ENCODE assay signal across 12 mouse cellular contexts in the genomic region with DNA sequence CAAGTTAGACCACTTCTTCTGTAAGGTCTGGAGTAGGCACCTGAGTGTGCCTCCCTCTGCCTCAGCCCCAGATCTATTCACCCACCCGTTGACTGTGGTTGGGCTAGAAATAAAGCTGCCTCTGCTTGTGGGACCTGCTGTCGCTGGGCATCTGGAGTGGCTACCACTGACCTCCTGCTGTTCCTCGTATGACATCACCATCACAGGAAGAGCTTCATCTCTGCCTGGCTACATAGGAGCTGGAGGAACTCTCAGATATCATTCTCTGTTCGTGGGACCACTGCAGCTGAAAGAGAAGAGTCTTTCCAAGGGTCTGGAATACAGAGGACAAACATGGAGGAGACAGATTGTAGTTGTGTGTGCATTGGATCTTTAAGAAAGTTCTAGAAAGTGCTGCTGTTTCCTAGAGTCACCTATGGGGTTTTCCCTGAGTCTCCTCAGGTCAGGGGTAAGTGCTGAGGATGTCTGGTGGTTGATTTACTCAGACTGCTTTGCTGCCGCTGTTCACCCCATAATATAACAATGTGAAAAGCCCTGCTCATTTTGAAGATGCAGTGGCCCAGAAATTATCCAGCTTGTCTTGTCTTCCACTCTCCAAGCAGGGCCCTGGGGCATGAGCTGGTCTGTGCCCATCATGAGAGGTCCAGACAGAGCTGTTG. TPM values are rescaled to one million over a fixed set of nuclear protein-coding genes. Genes with fewer than 3 reads are reported as not detected.
"Had no signal": no experiment of that assay in that cellular context is flagged by ENCODE, and none has a peak within 500 bp of the region (broad histone marks: within the 10 kb centered on the region; RNA-seq: fewer than 3 reads in every experiment).

No protein-coding gene starts in this region.

- H3K9ac ChIP-seq: kidney, embryonic 15.5 days; limb, embryonic 13.5 days; liver, embryonic 14.5 days; neural tube, embryonic 13.5 days had no signal

- H3K36me3 ChIP-seq: kidney, embryonic 15.5 days; limb, embryonic 13.5 days; midbrain, embryonic 10.5 days; neural tube, embryonic 13.5 days had no signal

- H3K4me2 ChIP-seq: kidney, embryonic 15.5 days; limb, embryonic 13.5 days; neural tube, embryonic 13.5 days had no signal

- H3K27ac ChIP-seq: kidney, embryonic 15.5 days; limb, embryonic 13.5 days; liver, embryonic 14.5 days; midbrain, embryonic 10.5 days; neural tube, embryonic 13.5 days had no signal

- DNase-seq: kidney, adult 2 months; kidney, postnatal 14 days; layer of hippocampus, adult 9-11 months; layer of hippocampus, postnatal 36 days; lung, adult 18-20 months had no signal

- H3K4me3 ChIP-seq: kidney, embryonic 15.5 days; limb, embryonic 13.5 days; midbrain, embryonic 10.5 days; myocyte; neural tube, embryonic 13.5 days had no signal

- H3K27me3 ChIP-seq: kidney, embryonic 15.5 days; limb, embryonic 13.5 days; neural tube, embryonic 13.5 days had no signal

- H3K9me3 ChIP-seq: kidney, embryonic 15.5 days; limb, embryonic 13.5 days; midbrain, embryonic 10.5 days; neural tube, embryonic 13.5 days had no signal

RNA-seq across cellular contexts. Expression of a gene that starts 51.3 kb away (rescaled TPM):
- total RNA-seq: megakaryocyte progenitor cell, adult 5-6 weeks had no signal
